Mouse (Mus musculus) heart, adult 11 months (tissue): Measurements from ENCODE around the gene 1700029J07Rik.

ENCODE experiments used
- DNase-seq: peaks from one replicate; pipeline ENCODE4 v3.0.0; 2022

Gene 1700029J07Rik

DNA sequence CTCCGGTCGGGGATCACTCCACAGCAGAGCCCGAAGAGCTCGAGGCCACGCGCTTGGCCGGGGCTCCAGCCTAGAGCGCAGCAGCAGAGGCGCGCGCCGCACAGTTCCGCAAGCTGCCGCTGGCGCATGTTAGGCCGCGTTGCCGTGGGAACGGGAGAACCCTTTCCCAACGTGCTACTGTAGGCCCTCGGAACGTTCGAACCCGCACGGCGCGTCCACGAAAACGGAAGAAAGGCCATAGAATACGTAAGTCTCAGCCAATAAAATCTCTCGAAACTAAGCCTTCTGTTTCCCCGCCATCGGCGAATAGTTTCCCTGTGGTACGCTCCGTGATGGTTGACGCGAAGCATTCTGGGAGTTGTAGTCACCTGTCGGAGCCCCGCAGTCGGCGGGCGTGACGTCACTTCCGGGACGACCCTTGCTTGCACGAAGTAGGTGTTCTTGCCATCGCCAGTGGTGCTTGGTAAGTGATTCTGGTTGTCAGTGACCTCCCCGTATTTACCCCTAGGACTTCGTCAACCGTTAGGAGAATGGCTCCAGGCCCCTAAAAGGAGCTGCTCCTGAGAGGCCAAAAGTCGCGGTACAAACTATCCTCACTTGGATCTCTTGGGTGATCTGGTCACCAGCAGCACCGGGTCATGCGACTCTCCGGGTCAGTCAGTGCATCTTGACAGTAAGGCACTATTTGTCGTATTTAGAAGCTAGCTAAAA is at the start of gene 1700029J07Rik, which contains the start of gene Ufsp2:
Gene 1700029J07Rik, minus strand, starts transcription at position 127 of the 711 bp plus-strand sequence.
Gene Ufsp2, plus strand, starts transcription at position 403 of the 711 bp plus-strand sequence.
- DNase-seq, result peak; percentile 99

DNA sequence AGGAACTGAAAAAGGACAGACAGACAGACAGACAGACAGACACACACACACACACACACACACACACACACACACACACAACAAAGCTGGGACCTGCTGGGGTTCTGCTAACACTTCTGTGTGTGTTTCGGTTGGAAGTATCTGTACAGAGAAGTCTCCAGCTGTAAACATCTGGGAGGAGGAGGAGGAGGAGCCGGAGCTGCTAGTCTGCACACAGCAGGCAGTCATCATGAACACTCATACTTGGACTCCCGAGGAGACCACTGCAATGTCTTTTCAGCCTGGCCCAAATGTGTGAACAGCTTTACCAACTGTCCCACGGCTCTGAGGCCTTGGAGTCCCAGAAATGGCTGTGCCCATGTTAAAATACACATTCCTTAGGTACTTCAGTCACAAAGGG is 49.3 kb upstream of the 1700029J07Rik start:
- peak; percentile 92 for DNase-seq

DNA sequence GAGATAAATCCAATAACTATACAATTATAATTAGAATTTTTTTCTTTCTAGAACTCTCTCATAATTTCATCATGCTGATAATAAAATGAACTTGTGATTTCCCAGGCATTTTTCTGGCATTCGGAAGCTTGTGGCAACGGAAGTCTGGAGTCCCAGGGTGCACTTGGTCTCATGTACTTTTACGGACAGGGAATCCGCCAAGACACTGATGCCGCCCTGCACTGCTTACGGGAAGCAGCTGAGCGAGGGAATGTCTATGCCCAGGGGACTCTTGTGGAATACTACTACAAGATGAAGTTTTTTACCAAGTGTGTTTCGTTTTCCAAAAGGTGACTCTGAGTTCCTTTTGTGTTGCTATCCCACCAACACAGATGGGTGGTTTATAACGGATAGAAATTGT is 47.7 kb upstream of the 1700029J07Rik start:
- DNase-seq, result peak; percentile 91

DNA sequence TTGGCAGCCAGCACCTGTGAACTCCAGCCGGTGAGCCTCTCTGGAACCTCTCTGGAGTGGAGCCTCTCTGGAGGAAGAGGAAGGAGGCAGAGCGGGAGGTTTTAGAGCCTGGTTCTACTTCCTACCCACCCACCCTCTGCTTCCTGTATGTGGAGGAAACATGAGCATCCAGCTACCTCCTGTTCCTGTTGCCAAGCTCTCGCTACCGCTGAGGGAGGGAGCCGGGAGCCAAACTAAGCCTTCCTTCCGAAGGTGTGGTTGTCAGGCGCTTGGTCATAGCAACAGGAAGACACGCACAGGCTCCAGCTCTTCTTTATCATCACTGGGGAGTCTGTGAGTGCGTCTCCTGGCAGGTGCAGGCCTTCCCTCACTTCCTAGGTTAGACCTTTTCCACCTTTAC is 47.2 kb upstream of the 1700029J07Rik start:
- peak; percentile 98 for DNase-seq

DNA sequence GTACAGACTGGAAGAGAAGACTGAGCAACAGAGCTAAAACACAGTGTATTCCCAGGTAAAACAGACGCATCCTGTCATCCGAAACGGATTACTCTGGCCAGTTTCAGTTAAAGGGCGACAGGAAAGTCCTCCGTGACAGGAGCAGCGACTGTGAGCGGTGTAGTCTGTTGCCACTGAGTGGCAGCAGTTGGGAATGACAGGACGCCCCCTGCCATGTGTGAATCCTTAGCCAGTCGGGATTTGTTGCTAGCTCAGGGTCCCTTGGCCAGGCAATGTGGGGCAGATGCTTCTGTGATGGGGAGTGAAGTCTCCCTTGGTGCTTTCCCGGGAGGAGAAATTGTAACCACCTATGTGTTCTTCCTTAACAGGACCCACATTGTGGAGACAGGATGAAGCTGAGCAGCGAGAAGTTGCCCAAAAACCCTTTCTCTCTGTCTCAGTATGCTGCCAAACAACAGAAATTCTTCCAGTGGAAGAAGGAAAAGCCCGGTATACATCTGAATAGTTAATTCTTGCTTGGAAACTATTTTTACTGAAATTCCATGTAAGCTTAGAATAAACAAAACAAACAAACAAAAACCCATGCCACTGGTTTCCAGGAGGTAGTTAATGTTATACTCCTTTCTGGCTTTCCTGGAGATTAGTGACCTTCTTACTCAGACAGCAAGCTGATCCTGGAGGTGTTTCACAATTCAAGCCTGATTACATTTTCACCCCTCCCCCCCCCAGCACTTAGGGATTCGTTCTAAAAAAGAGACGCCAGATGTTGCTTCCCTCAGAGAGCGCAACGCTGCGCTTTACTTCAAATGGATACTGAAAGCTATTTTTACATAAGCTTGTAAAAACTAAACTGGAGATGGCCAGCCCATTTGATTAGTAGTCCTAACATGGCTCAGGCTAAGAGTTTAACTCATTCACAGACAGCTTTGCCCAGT is 36.0 kb upstream of the 1700029J07Rik start:
- DNase-seq, result peak; percentile 92

DNA sequence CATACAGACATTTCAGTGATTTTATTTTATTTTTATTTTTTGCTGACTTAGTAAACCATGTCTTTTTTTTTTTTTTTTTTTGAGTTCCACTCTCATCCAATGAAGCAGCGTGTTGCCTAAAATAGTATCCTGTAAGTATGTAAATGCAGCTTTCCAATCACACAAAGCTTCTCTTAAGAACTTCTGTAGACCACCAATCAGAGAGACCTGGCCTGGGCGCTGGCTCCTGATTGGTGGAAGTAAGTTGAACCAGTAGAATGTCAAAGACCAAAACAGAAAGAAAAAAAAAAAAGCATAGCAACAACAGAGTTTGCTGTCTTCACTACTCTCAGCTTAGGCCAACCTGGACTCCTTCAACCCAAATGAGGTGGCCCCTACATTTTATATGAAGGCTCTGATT is 35.3 kb upstream of the 1700029J07Rik start:
- peak; percentile 92 for DNase-seq

DNA sequence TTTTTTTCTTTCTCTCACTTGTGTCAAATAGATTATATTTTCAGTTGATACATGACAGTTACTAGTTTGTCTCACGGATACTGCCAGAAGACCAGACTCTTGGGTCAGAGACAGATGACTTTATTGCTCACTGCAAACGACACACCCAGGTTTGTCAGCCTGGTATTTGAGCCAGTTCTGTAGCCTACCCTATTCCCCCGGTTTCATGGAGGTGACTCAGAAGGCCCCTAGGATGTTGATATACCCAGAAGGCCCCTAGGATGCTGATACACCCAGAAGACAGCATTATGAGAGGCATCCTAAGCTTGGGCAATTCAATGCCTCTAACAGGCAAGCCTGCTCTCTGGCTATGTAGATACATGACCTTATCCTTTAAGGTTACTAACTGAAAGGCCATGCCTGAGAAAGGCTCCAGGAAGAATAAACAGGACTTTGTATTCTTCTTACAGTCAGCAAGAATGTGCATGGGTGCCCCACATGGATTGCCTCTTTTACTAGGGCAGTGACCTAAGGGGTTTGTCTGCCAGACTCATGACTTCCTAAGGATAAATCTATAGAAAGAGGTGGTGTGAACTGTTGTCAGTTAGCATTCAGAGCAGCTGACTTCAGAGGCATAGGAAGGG is 32.1 kb upstream of the 1700029J07Rik start:
- DNase-seq, result no peak

DNA sequence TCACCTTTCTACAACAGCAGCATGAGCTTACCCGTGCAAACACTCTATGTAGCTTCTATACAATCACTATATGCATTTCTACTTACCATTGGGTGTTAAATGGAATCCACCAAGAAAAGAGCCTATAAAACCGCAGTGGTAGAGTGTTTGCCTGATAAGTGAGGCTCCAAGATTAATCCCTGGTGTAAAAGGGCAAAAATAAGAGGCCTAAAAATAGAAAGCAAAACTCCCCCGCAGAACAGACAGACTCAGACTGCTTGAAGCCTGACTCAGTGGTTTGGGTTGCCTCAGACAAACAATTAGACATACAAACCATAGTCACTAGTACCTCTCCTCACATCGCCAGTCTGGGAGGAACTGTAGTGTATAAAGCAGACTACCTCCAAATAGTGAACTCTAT is 30.5 kb upstream of the 1700029J07Rik start, which contains the start of gene Ankrd37:
Gene Ankrd37, minus strand, starts transcription at position 112 of the 400 bp plus-strand sequence.
- DNase-seq, result no peak

DNA sequence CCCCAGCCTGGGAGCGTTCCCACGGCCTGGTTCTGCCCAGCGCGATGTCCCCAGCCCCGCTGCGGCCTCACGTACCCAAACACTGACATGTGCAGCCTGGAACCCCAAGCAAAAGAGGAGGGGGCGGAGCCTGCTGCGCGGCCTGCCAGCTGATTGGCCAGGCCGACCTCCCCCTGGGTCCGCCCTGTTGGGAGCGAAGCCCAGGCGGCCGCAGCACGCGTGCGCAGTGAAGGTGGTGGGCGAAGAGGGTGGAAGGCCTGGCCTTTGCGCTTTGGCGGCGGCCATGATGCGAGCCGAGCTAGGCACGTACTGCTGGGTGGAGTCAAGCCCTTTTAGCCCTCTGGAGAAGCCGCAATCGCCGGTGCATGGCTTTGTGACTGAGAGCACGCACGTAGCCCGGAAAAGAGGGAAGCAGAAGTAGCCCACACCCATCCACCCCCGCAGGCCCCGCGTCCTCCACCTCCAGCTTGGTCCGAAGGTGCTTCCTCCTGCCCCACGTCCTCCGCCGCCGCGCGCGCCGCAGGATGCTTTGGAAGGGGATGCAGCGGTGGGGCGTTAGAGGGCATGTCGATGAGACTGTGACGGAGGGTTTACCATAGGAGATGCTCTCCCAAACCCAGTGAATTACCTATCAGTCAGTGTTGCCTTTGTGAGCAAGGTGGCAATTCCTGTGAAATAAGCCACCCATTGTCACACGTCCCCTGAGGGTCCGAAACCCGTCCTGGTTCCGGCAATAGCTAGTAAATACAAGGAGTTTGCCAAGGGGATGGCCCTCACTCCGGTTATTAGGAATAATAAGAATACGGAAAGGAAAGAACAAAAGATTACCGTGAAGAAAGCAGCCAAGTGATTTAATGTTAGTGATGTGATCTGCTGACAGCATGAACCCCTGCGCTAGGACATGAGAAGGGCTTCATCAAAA is 25.0 kb upstream of the 1700029J07Rik start:
- DNase-seq, result peak; percentile 100

DNA sequence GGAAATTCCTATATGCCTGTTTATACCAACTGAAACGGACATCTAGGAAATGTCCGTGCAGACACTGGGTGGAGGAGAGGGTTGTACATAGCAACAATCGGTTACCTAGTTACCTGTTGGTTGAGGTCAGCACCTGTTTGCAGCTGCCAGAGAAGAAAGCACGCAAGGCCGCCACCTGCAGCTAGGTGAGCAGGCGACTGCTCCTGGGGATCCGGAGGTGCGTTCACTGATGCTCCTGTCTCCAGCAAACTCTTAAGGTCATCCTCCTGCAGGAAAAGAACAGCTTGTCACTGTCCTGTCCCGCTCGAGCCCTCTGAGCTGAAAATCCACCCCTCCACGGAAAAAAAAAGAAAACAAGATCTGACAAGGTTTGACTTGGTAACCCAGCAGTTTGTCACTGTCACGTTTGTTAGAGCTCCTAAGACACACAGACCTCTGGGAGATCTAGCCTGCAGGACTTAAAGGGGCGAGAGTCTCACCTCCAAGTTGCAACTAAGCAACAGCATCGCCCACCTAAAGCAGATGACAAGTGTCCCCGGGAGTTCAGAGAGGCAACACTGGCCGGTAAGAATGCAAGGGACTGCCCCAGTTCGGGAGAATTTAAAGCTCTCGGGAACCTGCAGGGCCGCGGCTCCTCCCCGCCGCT is 24.2 kb upstream of the 1700029J07Rik start, which contains the start of gene Lrp2bp:
Gene Lrp2bp, plus strand, starts transcription at position 166 of the 646 bp plus-strand sequence.
- peak; percentile 94 for DNase-seq

DNA sequence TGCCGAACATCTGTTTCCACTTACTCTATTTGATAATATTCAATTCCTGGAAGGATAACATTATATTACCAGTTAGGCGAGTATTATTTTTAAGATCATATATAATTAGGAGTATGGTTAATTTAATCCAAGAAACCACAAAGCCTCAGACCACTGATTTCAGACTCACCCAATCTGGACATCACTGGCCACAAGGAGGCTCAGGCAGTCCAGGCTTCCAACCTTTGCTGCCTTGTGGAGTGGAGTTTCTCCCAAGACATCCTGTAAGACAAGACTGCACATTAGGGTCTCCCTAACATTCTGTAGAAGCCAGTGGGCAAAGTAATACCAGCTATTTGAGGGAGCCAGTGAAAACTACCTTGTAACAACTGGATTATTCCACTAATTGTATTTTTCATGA is 23.2 kb upstream of the 1700029J07Rik start:
- no peak for DNase-seq

DNA sequence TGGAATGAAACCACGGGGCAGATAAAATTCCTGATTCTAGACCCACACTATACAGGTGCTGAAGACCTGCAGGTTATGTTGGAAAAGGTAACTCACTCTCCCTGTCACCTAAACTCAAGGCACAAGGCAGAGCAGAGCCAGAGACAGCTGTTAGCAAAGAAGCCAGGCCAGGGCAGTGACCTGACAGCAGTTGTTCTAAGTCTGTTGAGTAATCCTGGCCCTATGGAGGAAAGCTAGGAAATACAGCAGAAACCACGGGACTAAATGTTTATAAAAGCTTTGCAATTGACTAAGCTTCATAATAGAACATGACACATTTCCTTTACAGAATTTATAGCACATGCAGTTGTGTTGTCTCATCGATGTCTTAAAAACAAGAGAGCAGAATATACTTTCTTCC is 20.5 kb upstream of the 1700029J07Rik start:
- no peak for DNase-seq

DNA sequence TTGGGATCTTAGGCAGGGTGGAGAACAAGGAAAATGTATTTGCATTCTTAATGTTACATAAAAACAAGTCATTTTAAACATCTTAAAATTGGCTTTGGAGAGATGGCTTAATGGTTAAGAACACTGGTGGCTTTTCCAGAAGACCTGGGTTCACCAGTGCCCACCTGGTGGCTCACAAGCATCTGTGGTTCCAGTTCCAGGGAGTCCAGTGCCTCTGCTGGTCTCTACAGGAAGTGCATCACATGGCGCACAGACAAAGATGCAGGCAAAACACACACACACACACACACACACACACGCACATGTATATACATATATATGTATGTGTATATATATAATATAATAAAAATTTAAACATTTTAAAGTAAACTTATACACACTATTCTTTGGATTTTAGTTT is 19.1 kb upstream of the 1700029J07Rik start:
- DNase-seq, result no peak

DNA sequence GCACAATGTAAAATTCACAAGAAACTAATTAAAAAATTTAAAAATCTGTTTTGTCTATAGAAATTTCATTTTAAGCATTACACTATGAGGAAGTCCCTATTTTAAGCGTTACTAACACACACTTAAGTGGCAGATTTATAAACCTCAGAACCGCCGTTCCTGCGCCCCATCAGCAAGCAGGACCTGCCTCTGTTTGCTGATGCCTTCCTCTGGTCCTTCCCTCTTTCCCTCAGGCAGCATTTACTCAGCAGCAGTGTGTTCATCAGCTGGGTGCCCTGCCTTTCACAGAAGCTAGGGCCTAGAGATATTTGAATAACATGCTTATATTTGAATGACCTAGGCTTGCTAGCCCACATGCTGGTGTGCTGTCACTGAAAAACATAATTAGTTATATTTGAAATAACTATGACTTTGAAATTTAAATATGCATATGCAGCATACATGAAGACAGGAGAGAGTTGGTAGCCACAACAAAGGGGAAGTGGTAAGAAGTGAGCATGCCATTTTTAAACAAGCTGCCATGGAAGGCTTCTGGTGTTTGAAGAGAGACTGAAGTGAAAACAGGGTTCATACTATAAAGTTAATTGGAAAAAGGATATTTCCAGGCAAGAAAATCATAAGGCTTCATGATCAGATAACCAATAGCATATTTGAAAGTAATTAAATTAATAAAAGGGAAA is 15.7 kb upstream of the 1700029J07Rik start:
- no peak for DNase-seq

DNA sequence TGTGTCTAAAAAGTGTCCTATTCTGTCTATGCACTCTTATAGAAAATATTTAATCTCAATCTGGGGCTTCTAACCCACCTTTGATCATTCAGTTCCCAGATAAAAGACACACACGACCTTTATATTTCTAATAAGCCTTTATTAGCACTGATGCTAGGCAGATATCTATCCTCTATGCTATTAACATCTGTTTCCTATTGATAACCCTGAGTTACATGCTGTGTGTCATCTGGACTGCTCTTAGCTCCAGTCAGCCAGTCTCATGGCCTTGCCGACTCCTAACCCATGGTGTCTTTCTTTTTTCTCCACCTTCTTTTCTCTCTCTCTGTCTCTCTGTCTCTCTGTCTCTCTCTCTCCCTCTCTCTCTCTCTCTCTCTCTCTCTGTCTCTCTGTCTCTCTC is 13.1 kb upstream of the 1700029J07Rik start:
- DNase-seq, result no peak

DNA sequence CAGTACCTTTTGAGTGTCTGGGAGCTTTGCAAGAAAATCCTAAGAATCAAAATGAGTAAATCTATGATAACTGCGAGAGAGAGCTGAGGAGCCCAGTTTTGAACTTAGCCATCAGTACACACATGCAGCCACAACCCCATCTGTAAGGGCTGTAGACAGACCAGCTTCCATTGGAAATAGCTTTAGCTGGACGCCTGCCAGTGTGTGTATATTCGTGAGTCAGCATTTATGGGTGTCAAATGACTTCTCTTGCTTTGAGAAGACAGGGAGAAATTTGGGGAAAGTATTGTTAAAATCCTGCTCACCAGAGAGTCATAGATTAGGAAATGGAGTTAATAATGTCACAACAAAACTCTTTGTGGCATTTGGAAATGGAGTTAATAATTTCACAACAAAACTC is 11.6 kb upstream of the 1700029J07Rik start:
- no peak for DNase-seq

DNA sequence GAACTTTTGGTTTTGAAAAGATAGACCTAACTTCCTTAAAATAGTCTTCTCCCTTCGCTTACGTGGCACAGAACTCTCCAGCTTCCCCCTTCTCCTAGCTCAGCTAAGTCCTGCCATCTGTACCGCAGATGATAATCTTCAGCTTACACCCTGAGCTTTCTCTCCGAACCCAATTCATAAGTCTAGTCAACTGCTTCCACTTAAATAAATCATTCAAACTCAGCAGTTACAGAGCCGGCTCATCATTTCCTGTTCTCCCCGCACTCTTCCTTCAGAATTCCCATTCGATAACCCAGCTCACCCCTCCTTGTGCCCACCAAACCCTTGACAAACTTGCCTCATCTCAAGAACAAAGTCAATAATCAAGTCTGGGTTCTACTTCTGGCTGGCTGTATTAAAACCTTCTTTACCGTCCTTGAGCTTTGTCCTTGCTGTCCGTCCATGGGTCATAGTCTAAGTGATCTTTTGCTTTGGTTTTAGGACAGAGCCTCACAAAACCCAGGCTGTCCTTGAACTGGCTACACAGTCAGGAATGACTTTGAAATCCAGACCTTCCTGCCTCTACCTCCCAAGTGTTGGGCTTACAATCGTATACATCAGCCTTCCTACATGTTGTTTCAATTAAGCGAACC is 901 bp upstream of the 1700029J07Rik start:
- DNase-seq, result peak; percentile 73

DNA sequence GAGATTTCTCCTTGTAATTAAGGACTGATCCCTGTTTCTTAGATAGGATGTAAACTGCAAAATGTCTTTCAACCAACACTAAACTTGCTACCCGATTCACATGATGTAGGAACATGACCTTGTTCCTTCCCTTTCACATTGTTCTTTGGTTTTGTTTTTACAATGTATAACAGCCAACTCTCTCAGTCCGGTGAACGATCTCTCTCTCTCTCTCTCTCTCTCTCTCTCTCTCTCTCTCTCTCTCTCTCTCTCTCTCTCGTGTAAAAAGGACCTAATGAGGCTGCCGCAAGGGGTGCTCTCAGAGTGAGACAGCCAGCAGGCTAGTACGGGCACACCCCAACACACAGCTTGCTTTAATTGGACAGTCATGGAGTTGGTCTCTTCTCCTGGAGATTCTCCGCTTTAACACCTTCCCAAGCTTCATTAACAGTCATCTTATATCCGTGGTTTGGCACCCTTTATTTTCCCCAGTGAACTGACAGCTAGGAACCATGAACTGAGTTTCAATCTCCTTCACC is 1.0 kb downstream of the 1700029J07Rik start:
- DNase-seq, result no peak

DNA sequence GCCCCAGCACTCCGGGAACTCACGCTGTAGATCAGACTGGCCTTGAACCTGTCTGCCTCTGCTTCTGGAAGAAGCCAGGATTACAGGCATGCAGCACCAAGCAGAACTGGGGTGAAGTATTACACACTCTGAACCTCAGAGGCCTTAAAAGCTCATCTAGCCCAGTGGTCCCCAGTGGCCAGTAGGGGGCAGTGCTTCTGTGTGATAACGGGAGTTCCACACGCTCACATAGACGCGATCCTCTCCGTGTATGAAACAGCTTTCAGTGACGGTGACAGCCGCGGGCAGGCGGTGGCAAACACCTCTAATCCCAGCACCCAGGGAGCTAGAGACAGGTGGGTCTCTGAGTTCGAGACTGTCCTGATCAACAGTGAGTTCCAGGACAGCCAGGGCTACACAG is 4.2 kb downstream of the 1700029J07Rik start:
- peak; percentile 88 for DNase-seq

DNA sequence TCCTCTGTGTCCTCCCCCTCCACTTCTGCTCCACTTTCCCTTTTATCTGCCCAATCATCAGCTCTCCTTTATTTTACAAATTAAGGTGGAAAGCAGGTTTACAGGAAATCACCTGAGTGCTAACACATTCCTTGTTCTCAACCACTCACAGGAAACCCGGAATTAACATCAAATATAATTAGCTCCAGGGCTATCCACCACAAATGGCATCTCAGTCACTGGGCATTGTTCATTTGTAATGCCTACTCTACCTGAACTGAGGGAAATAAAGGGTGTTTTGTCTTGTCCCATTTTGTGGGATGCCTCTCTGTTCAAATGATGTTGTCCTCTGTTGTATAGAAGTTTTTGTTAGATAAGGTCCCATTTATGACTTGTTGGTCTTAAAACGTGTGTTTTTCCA is 24.4 kb downstream of the 1700029J07Rik start:
- peak; percentile 1 for DNase-seq
